Mouse (Mus musculus) bone marrow macrophage, adult 2 months (primary cell): ENCODE data around the gene Rfc1. TPM values are rescaled to one million over a fixed set of nuclear protein-coding genes. Genes with fewer than 3 reads are reported as not detected.
"Not testable (repeated sequence)": the region's sequence is repeated elsewhere in the genome, so short reads cannot be mapped to it uniquely, and the experiment has no call there.

Experiments used
- H3K27ac ChIP-seq: 2 replicates; pipeline ENCODE4 v1.5.1; 2012; ENCODE audit warnings: low read depth, low read length; ENCODE audit not compliant: insufficient read depth
- H3K4me1 ChIP-seq: 2 replicates; pipeline ENCODE4 v1.6.1; 2012; ENCODE audit warnings: low read length; ENCODE audit not compliant: control insufficient read depth, insufficient read depth
- H3K4me3 ChIP-seq: 2 replicates; pipeline ENCODE4 v1.5.1; 2012; ENCODE audit warnings: mild to moderate bottlenecking, low read length, moderate library complexity; ENCODE audit not compliant: insufficient read depth
- CTCF ChIP-seq: IDR thresholded peaks from 2 replicates; pipeline ENCODE4 v1.5.1; 2012; ENCODE audit warnings: low read depth, mild to moderate bottlenecking, low read length, moderate library complexity
- POLR2A ChIP-seq: IDR thresholded peaks from 2 replicates; pipeline ENCODE4 v1.6.1; 2012; ENCODE audit warnings: mild to moderate bottlenecking, low read depth, low read length, borderline replicate concordance
- polyA plus RNA-seq: library from polyadenylated mRNA; stranded (reverse); fragments of >200 nt; gene quantifications from 2 replicates; pipeline ENCODE4 v1.2.4, GENCODE M21; 2012; ENCODE audit not compliant: missing spikeins, insufficient read depth, insufficient read length

The Rfc1 gene
- polyA plus RNA-seq, 1 experiment: 51.0 TPM

GRCm38 (mm10) chr5:65308208-65308607 is 27.3 kb downstream of the Rfc1 start:
- H3K4me1 ChIP-seq: peaks cover 19% of the 10 kb centered on the region
- H3K4me3 ChIP-seq: no peak overlapping the region
- peak overlapping the region; percentile 88 for H3K27ac ChIP-seq
- TF ChIP-seq CTCF: no peak
- no peak for TF ChIP-seq POLR2A

GRCm38 (mm10) chr5:65305516-65305915 is 30.0 kb downstream of the Rfc1 start:
- TF ChIP-seq CTCF: no peak
- TF ChIP-seq POLR2A: no peak
- no peak overlapping the region for H3K27ac ChIP-seq
- H3K4me1 ChIP-seq: peaks cover 19% of the 10 kb centered on the region
- no peak overlapping the region for H3K4me3 ChIP-seq

GRCm38 (mm10) chr5:65300121-65300520 is 35.3 kb downstream of the Rfc1 start:
- H3K4me1 ChIP-seq: peaks cover 12% of the 10 kb centered on the region
- no peak overlapping the region for H3K4me3 ChIP-seq
- peak overlapping the region; percentile 33 for H3K27ac ChIP-seq
- no peak for TF ChIP-seq POLR2A
- TF ChIP-seq CTCF: no peak

DNA sequence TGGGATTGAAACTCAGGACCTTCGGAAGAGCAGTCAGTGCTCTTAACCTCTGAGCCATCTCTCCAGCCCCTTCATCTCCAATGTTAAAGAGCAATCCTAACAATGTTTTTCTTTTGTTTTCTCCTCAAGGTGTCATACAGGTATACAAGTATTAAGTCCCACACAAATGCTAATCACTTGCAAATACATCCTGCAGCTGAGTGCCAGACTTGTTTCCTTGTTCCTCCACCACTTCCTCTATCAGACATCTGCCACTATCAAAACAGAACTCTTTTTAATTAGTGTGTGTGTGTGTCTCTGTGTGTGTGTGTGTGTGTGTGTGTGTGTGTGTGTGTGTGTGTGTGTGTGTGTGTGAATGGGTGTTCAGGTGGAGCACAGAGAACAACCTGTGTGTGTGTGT is 35.8 kb downstream of the Rfc1 start:
- peak overlapping the region; percentile 33; the same call in 1 of the 2 replicates for H3K27ac ChIP-seq
- peaks cover 12% of the 10 kb centered on the region for H3K4me1 ChIP-seq

GRCm38 (mm10) chr5:65298167-65298950 is 37.1 kb downstream of the Rfc1 start:
- Histone ChIP-seq H3K4me1 (peaks cover 19% of the 10 kb centered on the region), H3K27ac (no peak overlapping the region), H3K4me3 (no peak overlapping the region)
- no peak for TF ChIP-seq POLR2A
- no peak for TF ChIP-seq CTCF

More for the DNA sequence above, 35.8 kb downstream of the Rfc1 start:
- not testable (repeated sequence) for H3K4me3 ChIP-seq

GRCm38 (mm10) chr5:65294270-65294669 is 41.2 kb downstream of the Rfc1 start:
- H3K27ac ChIP-seq: no peak overlapping the region
- H3K4me1 ChIP-seq: peaks cover 8% of the 10 kb centered on the region
- H3K4me3 ChIP-seq: no peak overlapping the region
- no peak for TF ChIP-seq POLR2A
- TF ChIP-seq CTCF: no peak

GRCm38 (mm10) chr5:65293627-65294026 is 41.8 kb downstream of the Rfc1 start:
- TF ChIP-seq CTCF (no peak), POLR2A (no peak)
- Histone ChIP-seq H3K4me1 (peaks cover 7% of the 10 kb centered on the region), H3K27ac (no peak overlapping the region), H3K4me3 (no peak overlapping the region)

DNA sequence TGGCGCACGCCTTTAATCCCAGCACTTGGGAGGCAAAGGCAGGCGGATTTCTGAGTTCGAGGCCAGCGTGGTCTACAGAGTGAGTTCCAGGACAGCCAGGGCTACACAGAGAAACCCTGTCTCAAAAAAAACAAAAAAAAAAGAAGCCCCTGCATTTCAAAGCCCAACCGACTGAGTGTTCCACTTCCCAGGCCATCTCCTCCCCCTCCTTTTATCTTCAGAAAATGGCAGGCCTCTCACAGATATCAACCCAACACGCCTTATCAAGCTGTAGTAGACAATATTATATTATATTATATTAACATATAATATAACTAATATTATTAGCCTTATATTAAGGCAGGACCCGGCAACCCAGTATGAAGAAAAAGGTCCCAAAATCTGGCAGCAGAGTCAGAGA is 46.5 kb downstream of the Rfc1 start:
- H3K4me1 ChIP-seq, H3K27ac ChIP-seq, H3K4me3 ChIP-seq: not testable (repeated sequence)

DNA sequence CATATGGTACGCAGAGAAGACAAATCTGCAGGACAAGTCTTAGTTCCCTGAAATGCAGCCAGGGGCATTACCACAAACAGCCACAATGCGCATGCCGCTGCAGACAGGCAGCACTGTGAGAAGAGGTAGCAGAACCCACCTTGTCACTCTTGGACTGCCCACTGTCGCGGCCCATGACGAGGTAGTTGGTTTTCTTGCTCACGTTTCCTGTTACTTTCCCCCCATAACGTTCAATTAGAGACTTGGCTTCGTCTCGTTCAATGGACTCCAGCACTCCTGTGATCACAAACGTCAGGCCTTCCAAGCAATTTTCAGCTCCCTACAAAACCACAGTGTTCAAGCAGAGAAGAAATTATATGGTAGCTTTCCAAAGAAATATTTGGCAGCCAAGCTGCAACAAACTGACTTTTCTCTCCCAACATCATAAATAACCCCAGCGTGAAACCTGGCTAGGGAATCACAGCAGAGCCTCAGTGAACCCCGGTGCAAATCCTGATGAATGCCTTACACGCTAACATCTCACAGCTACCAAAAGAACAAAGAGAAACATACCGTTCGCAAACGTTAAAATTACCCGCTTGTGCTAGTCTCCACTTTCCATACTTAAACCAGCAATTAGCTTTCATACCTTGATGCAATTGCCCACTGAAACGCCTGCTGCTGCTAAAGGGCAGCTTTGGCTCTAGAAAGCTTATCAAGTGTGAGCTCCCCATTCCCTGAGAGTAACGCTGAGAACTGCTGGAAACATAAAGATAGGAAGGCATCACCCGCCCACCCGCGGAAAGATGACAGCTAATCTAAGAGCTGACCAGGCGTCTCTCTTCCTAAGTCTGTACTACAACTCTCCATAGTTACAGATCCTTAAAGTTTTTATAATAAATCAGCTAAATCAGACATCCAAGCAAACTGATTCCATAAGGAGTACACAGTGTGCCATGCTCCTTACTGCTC is 47.4 kb downstream of the Rfc1 start:
- no peak overlapping the region for H3K27ac ChIP-seq
- no peak overlapping the region for H3K4me3 ChIP-seq
- H3K4me1 ChIP-seq: no peaks in the 10 kb centered on the region
- TF ChIP-seq POLR2A (no peak), CTCF (no peak)

GRCm38 (mm10) chr5:65284171-65284570 is 51.3 kb downstream of the Rfc1 start:
- no peak overlapping the region for H3K27ac ChIP-seq
- H3K4me3 ChIP-seq: no peak overlapping the region
- TF ChIP-seq POLR2A (no peak), CTCF (0 out of 2 replicates have a peak, but pooled peaks have one; percentile 11)
- H3K4me1 ChIP-seq: no peaks in the 10 kb centered on the region
